Mouse (Mus musculus): ENCODE data around the gene Topors. TPM values are rescaled to one million over a fixed set of nuclear protein-coding genes. Genes with fewer than 3 reads are reported as not detected.

Gene Topors
- 36.2 and 38.3 TPM in 2 replicates for total RNA-seq (2012; rRNA removed)
- polyA plus RNA-seq (2012; ENCODE audit: insufficient read depth in 1 of 2, insufficient read length in 2 of 2, low read depth in 1 of 2, low replicate concordance in 2 of 2, missing spikeins in 1 of 2) = 10 to 100 TPM; 32.0 to 62.7 TPM

GRCm38 (mm10) chr4:40269430-40270032, at the start of gene Topors, which contains the start of gene Smim27:
Gene Topors, minus strand, starts transcription at chr4:40269850.
Gene Smim27, plus strand, starts transcription at chr4:40269579.
- Histone ChIP-seq H3K9ac (ENCODE audit: control insufficient read depth, low read depth, low read length, poor library complexity, severe bottlenecking) (peak within 1 kb of the TSS; percentile 95), H3K36me3 (ENCODE audit: control insufficient read depth in 1 of 2, insufficient read depth in 2 of 2, low read length in 2 of 2) (peaks cover 11 to 17% of the 10 kb centered on the region in 2 experiments), H3K27me3 (ENCODE audit: control insufficient read depth in 1 of 2, insufficient read depth in 2 of 2, low read length in 2 of 2) (no peaks in the 10 kb centered on the region), H3K79me2 (ENCODE audit: control insufficient read depth, insufficient read depth, low read length, poor library complexity) (peaks cover 46% of the 10 kb centered on the region), H3K9me3 (replicated peaks; ENCODE audit: insufficient read depth, low read length) (no peaks in the 10 kb centered on the region), H3K27ac (ENCODE audit: control insufficient read depth, low read depth, low read length) (peak within 1 kb of the TSS; percentile 97), H3K4me1 (ENCODE audit: control insufficient read depth in 1 of 2, insufficient read depth in 2 of 2, low read length in 2 of 2) (peaks cover 0 to 15% of the 10 kb centered on the region in 2 experiments; a peak in 2 of 4 replicates), H3K4me3 (ENCODE audit: control insufficient read depth in 1 of 2, insufficient read depth in 1 of 2, low read depth in 2 of 2, low read length in 2 of 2) (peak within 1 kb of the TSS; percentile 53 to 83)
- peak; percentile 98 for DNase-seq (ENCODE audit: low read depth, low spot score)
- no peak for TF ChIP-seq ZKSCAN1 (IDR thresholded peaks at IDR 0.05; ENCODE audit: low read depth, low read length)
- no peak for TF ChIP-seq CHD1 (IDR thresholded peaks at IDR 0.05; ENCODE audit: low read depth, low read length)
- TF ChIP-seq ELF1 (IDR thresholded peaks at IDR 0.05; ENCODE audit: low read depth, low read length) = peak; percentile 68; the same call in 1 of the 2 replicates
- TF ChIP-seq POLR2AphosphoS5 (IDR thresholded peaks at IDR 0.05; ENCODE audit: borderline replicate concordance, low read depth, low read length) = peak; percentile 97; the same call in 1 of the 2 replicates
- TF ChIP-seq UBTF (IDR thresholded peaks at IDR 0.05; ENCODE audit: borderline replicate concordance, insufficient read depth, low read depth, low read length) = no peak
- no peak for TF ChIP-seq MEF2A (IDR thresholded peaks at IDR 0.05; ENCODE audit: extremely low read depth, insufficient replicate concordance, low read depth, low read length, poor library complexity, severe bottlenecking)
- peak; percentile 99 for TF ChIP-seq POLR2AphosphoS2 (IDR thresholded peaks at IDR 0.05; ENCODE audit: low read length)
- TF ChIP-seq TAL1 (IDR thresholded peaks at IDR 0.05; ENCODE audit: low read length) = no peak
- peak; percentile 78 for TF ChIP-seq HCFC1 (IDR thresholded peaks at IDR 0.05; ENCODE audit: low read depth, low read length)
- TF ChIP-seq MYB (IDR thresholded peaks at IDR 0.05; ENCODE audit: low read depth, low read length) = no peak
- TF ChIP-seq GATA1 (IDR thresholded peaks at IDR 0.05; ENCODE audit: low read depth, low read length) = no peak
- TF ChIP-seq ZNF384 (IDR thresholded peaks at IDR 0.05; ENCODE audit: low read depth, low read length) = no peak
- no peak for TF ChIP-seq RAD21 (IDR thresholded peaks at IDR 0.05; ENCODE audit: low read depth, low read length)
- peak; percentile 60 for TF ChIP-seq ETS1 (IDR thresholded peaks at IDR 0.05; ENCODE audit: low read depth, low read length)
- no peak for TF ChIP-seq MAFK (IDR thresholded peaks at IDR 0.05; ENCODE audit: borderline replicate concordance, low read depth, low read length)
- TF ChIP-seq MAZ (IDR thresholded peaks at IDR 0.05; ENCODE audit: low read depth, low read length) = 0 out of 2 replicates have a peak, but pooled peaks have one; percentile 65
- TF ChIP-seq GABPA (IDR thresholded peaks at IDR 0.05; ENCODE audit: low read depth, low read length) = no peak
- TF ChIP-seq MYC (IDR thresholded peaks at IDR 0.05; ENCODE audit: low read depth, low read length) = peak; percentile 89
- no peak for TF ChIP-seq CTCF (IDR thresholded peaks at IDR 0.05 in 2 of 3, conservative IDR thresholded peaks at IDR 0.05 in 1 of 3; ENCODE audit: control insufficient read depth in 1 of 3, insufficient read depth in 1 of 3, low read depth in 2 of 3, low read length in 3 of 3, poor library complexity in 1 of 3, severe bottlenecking in 1 of 3)
- no peak for TF ChIP-seq SMC3 (IDR thresholded peaks at IDR 0.05; ENCODE audit: low read depth, low read length)
- peak; percentile 99 for TF ChIP-seq POLR2A (IDR thresholded peaks at IDR 0.05; ENCODE audit: control insufficient read depth in 1 of 2, insufficient read depth in 1 of 2, low read depth in 1 of 2, low read length in 2 of 2, poor library complexity in 1 of 2)
- TF ChIP-seq CHD2 (IDR thresholded peaks at IDR 0.05; ENCODE audit: low read length) = no peak
- no peak for TF ChIP-seq ZC3H11A (IDR thresholded peaks at IDR 0.05; ENCODE audit: low read depth, low read length)
- peak; percentile 90 for TF ChIP-seq E2F4 (IDR thresholded peaks at IDR 0.05; ENCODE audit: borderline replicate concordance, low read depth, low read length)
- peak; percentile 94 for TF ChIP-seq MXI1 (IDR thresholded peaks at IDR 0.05; ENCODE audit: low read depth, low read length)
- TF ChIP-seq ZMIZ1 (IDR thresholded peaks at IDR 0.05; ENCODE audit: low read depth, low read length) = peak; percentile 97
- peak; percentile 78 for TF ChIP-seq SIN3A (IDR thresholded peaks at IDR 0.05; ENCODE audit: low read length)
- TF ChIP-seq TCF12 (IDR thresholded peaks at IDR 0.05; ENCODE audit: low read depth, low read length) = peak; percentile 52
- TF ChIP-seq RCOR1 (IDR thresholded peaks at IDR 0.05; ENCODE audit: low read depth, low read length) = no peak
- no peak for TF ChIP-seq EP300 (IDR thresholded peaks at IDR 0.05; ENCODE audit: low read depth in 1 of 2, low read length in 2 of 2)
- TF ChIP-seq MAX (IDR thresholded peaks at IDR 0.05; ENCODE audit: low read length) = peak; percentile 80
- peak; percentile 96 for TF ChIP-seq USF1 (IDR thresholded peaks at IDR 0.05; ENCODE audit: low read depth, low read length)
- TF ChIP-seq NELFE (IDR thresholded peaks at IDR 0.05; ENCODE audit: low read depth, low read length) = peak; percentile 99
- TF ChIP-seq TBP (IDR thresholded peaks at IDR 0.05; ENCODE audit: low read depth, low read length) = peak; percentile 88
- TF ChIP-seq USF2 (IDR thresholded peaks at IDR 0.05; ENCODE audit: borderline replicate concordance in 1 of 2, insufficient read depth in 1 of 2, low read depth in 1 of 2, low read length in 2 of 2) = peak; percentile 70 to 88; a peak in 3 of 4 replicates
- 0 out of 2 replicates have a peak, but pooled peaks have one; percentile 8 for TF ChIP-seq NRF1 (IDR thresholded peaks at IDR 0.05; ENCODE audit: insufficient read depth, low read depth, low read length, poor library complexity, severe bottlenecking)
